Mouse (Mus musculus) splenic B cell, adult 2 months (primary cell): ENCODE measurements around the gene Rho.

Experiments used
- DNase-seq: peaks from one replicate; pipeline ENCODE4 v3.0.0-alpha.2; 2011; ENCODE audit warnings: low read depth, low spot score
- H3K27me3 ChIP-seq: 2 replicates; pipeline ENCODE4 v1.6.1; 2012; ENCODE audit warnings: mild to moderate bottlenecking, low read length, moderate library complexity, mixed read lengths; ENCODE audit not compliant: control insufficient read depth, poor library complexity, insufficient read depth, severe bottlenecking
- H3K36me3 ChIP-seq: 2 replicates; pipeline ENCODE4 v1.6.1; 2012; ENCODE audit warnings: mild to moderate bottlenecking, low read length, moderate library complexity, mixed read lengths; ENCODE audit not compliant: control insufficient read depth, poor library complexity, insufficient read depth, severe bottlenecking

Gene Rho

GRCm38 (mm10) chr6:115989032-115989431 is 57.5 kb downstream of the Rho start:
- peak; percentile 69 for DNase-seq
- Histone ChIP-seq H3K36me3 (no peaks in the 10 kb centered on the region), H3K27me3 (no peaks in the 10 kb centered on the region)

- Histone ChIP-seq H3K27me3 (no peaks in the 10 kb centered on the region), H3K36me3 (no peaks in the 10 kb centered on the region)
- peak; percentile 58 for DNase-seq
Measured at GRCm38 (mm10) chr6:115989607-115990006, 58.1 kb downstream of the Rho start.
